Mouse (Mus musculus): ENCODE data around the gene Gzmb. TPM values are rescaled to one million over a fixed set of nuclear protein-coding genes. Genes with fewer than 3 reads are reported as not detected.
"Not testable (repeated sequence)": the region's sequence is repeated elsewhere in the genome, so short reads cannot be mapped to it uniquely, and the experiment has no call there.

Gene Gzmb
- not detected in 2 replicates for polyA plus RNA-seq (2016; fragmentation: Nextera tagmentation; extraction: Ambion mirVana)

GRCm38 (mm10) chr14:56262153-56262552 is at the start of gene Gzmb:
Gzmb (minus strand) TSS chr14:56262260.
- H3K4me1 ChIP-seq: no peaks in the 10 kb centered on the region
- 85% methylated on average over 5 of the region's 5 CpGs for WGBS

DNA sequence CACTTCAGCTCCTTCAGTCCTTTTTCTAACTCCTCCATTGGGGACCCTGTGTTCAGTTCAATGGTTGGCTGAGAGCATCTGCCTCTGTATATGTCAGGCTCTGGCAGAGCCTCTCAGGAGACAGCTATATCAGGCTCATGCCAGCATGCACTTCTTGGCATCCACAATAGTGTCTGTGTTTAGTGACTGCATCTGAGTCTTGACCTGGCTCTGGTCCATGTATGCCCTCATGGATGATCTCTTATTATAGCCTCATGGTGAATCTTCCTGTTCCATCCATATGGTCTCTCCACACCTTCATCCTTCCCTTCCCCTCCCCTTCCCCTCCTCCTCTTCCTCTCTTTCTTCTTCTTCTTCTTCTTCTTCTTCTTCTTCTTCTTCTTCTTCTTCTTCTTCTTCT is 49.7 kb upstream of the Gzmb start:
- not testable (repeated sequence) for H3K27ac ChIP-seq (replicated peaks); H3K9me3 ChIP-seq (replicated peaks); DNase-seq (ENCODE audit: low spot score); H3K27me3 ChIP-seq (ENCODE audit: low read depth, poor library complexity, severe bottlenecking); H3K4me1 ChIP-seq; H3K4me3 ChIP-seq; H3K36me3 ChIP-seq

More at GRCm38 (mm10) chr14:56262153-56262552, at the start of gene Gzmb:
- no peak within 1 kb of the TSS for H3K27ac ChIP-seq (replicated peaks)
- no peaks in the 10 kb centered on the region for H3K36me3 ChIP-seq
- DNase-seq (ENCODE audit: low spot score): no peak
- H3K4me3 ChIP-seq: no peak within 1 kb of the TSS
- H3K9me3 ChIP-seq (replicated peaks): no peaks in the 10 kb centered on the region
- H3K27me3 ChIP-seq (ENCODE audit: low read depth, poor library complexity, severe bottlenecking): no peaks in the 10 kb centered on the region

GRCm38 (mm10) chr14:56310238-56310637 is 48.2 kb upstream of the Gzmb start:
- DNase-seq (ENCODE audit: low spot score): no peak
- no peaks in the 10 kb centered on the region for H3K36me3 ChIP-seq
- no peak overlapping the region for H3K27ac ChIP-seq (replicated peaks)
- H3K27me3 ChIP-seq (ENCODE audit: low read depth, poor library complexity, severe bottlenecking): no peaks in the 10 kb centered on the region
- 87% methylated on average over 9 of the region's 9 CpGs for WGBS
- no peaks in the 10 kb centered on the region for H3K9me3 ChIP-seq (replicated peaks)
- peaks cover 1% of the 10 kb centered on the region; the same call in 1 of the 2 replicates for H3K4me1 ChIP-seq
- H3K4me3 ChIP-seq: no peak overlapping the region

DNA sequence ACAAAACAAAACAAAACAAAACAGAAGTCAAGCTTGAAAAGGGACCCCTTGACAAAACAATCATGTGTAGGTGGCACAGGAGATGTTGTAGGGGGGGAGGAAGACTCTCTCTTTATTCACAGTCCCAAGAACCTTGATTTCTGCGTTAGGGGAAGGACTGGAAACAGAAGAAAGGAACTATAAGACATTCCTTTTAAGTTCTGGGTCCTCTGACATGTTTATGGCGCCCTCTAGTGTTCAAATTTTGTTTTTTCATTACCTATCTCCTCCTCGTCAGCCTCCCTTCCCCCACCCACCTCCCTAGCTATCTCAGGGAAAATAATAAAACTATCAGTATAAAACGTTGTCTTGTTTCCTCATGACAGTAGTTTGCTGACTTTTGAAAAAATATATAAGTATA is 42.1 kb upstream of the Gzmb start:
- DNase-seq (ENCODE audit: low spot score): no peak
- WGBS: 3% methylated on average over 4 of the region's 4 CpGs
- Histone ChIP-seq H3K9me3 (replicated peaks) (no peaks in the 10 kb centered on the region), H3K27me3 (ENCODE audit: low read depth, poor library complexity, severe bottlenecking) (no peaks in the 10 kb centered on the region), H3K4me1 (no peaks in the 10 kb centered on the region), H3K36me3 (no peaks in the 10 kb centered on the region), H3K4me3 (no peak overlapping the region), H3K27ac (replicated peaks) (no peak overlapping the region)

DNA sequence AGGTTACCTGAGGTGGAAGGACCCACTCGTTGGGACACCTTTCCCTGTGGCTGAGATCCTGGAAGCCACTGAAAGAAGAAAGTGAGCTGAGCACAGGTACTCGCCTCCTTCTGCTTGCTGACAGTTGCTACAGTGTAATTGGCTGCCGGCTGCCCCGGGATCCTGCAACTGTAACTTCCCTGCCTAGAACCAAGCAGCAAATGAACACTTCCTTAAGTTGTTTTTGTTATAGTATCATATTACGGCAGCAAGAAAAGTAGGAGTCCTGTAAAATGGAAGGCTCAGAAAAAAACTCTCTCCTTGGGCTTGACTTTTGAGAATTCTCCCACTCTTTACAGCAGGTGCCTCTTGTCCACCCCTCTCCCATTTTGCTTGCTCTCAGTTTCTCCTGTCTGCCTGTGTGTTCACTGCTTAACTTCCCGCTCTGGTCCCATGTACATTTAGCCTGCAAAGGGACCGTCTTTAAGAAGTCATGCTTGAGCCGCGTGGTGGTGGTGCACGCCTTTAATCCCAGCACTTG is 41.5 kb upstream of the Gzmb start:
- no peak for DNase-seq (ENCODE audit: low spot score)
- H3K27me3 ChIP-seq (ENCODE audit: low read depth, poor library complexity, severe bottlenecking): no peaks in the 10 kb centered on the region
- H3K27ac ChIP-seq (replicated peaks): no peak overlapping the region
- H3K4me3 ChIP-seq: no peak overlapping the region
- H3K9me3 ChIP-seq (replicated peaks): no peaks in the 10 kb centered on the region
- WGBS: 77% methylated on average over 10 of the region's 10 CpGs
- H3K36me3 ChIP-seq: no peaks in the 10 kb centered on the region
- no peaks in the 10 kb centered on the region for H3K4me1 ChIP-seq

GRCm38 (mm10) chr14:56302091-56302490 is 40.0 kb upstream of the Gzmb start:
- Histone ChIP-seq H3K4me1 (no peaks in the 10 kb centered on the region), H3K36me3 (no peaks in the 10 kb centered on the region), H3K27ac (replicated peaks) (no peak overlapping the region), H3K27me3 (ENCODE audit: low read depth, poor library complexity, severe bottlenecking) (no peaks in the 10 kb centered on the region), H3K9me3 (replicated peaks) (no peaks in the 10 kb centered on the region), H3K4me3 (no peak overlapping the region)
- no peak for DNase-seq (ENCODE audit: low spot score)
- 92% methylated on average over 3 of the region's 3 CpGs for WGBS

- Histone ChIP-seq H3K9me3 (replicated peaks) (no peaks in the 10 kb centered on the region), H3K27ac (replicated peaks) (no peak overlapping the region), H3K4me3 (no peak overlapping the region), H3K36me3 (no peaks in the 10 kb centered on the region), H3K27me3 (ENCODE audit: low read depth, poor library complexity, severe bottlenecking) (no peaks in the 10 kb centered on the region), H3K4me1 (no peaks in the 10 kb centered on the region)
- no peak for DNase-seq (ENCODE audit: low spot score)
- 79% methylated on average over 5 of the region's 5 CpGs for WGBS
These were observed 34.7 kb upstream of the Gzmb start for GRCm38 (mm10) chr14:56296786-56297185.

GRCm38 (mm10) chr14:56296106-56296505 is 34.0 kb upstream of the Gzmb start:
- Histone ChIP-seq H3K4me1 (no peaks in the 10 kb centered on the region), H3K36me3 (no peaks in the 10 kb centered on the region), H3K9me3 (replicated peaks) (no peaks in the 10 kb centered on the region), H3K27ac (replicated peaks) (no peak overlapping the region), H3K27me3 (ENCODE audit: low read depth, poor library complexity, severe bottlenecking) (no peaks in the 10 kb centered on the region), H3K4me3 (no peak overlapping the region)
- WGBS: 86% methylated on average over 4 of the region's 4 CpGs
- DNase-seq (ENCODE audit: low spot score): no peak

- Histone ChIP-seq H3K27me3 (ENCODE audit: low read depth, poor library complexity, severe bottlenecking) (no peaks in the 10 kb centered on the region), H3K36me3 (no peaks in the 10 kb centered on the region), H3K4me1 (0 out of 2 replicates have a peak, but pooled peaks cover 4% of the 10 kb centered on the region), H3K27ac (replicated peaks) (no peak overlapping the region), H3K4me3 (no peak overlapping the region), H3K9me3 (replicated peaks) (no peaks in the 10 kb centered on the region)
- no peak for DNase-seq (ENCODE audit: low spot score)
These were observed 31.1 kb upstream of the Gzmb start for GRCm38 (mm10) chr14:56293146-56293545.

DNA sequence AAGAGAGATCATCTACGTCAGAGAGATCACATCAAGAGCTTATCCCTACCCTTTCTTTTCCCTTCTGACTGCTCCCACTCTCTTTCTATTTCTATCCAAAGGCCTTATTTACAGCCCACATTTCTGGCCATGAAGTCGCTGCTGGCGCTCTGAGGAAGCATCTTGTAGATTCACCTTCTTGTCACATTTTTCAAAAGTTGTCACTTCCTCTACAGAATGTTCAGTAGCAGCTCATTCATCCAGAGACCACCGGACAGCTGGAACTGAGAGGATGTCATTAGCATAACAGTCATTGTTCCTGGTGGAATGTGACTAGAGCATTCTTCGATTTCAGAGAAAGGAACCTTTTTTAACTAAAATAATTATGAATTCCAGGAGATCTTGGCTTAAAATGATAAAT is 26.6 kb upstream of the Gzmb start:
- DNase-seq (ENCODE audit: low spot score): no peak
- no peaks in the 10 kb centered on the region for H3K27me3 ChIP-seq (ENCODE audit: low read depth, poor library complexity, severe bottlenecking)
- no peak overlapping the region for H3K4me3 ChIP-seq
- no peak overlapping the region for H3K27ac ChIP-seq (replicated peaks)
- 0 out of 2 replicates have a peak, but pooled peaks cover 4% of the 10 kb centered on the region for H3K4me1 ChIP-seq
- 56% methylated on average over 5 of the region's 5 CpGs for WGBS
- no peaks in the 10 kb centered on the region for H3K36me3 ChIP-seq
- H3K9me3 ChIP-seq (replicated peaks): no peaks in the 10 kb centered on the region

GRCm38 (mm10) chr14:56287806-56288205 is 25.7 kb upstream of the Gzmb start:
- Histone ChIP-seq H3K4me1 (0 out of 2 replicates have a peak, but pooled peaks cover 4% of the 10 kb centered on the region), H3K4me3 (no peak overlapping the region), H3K27me3 (ENCODE audit: low read depth, poor library complexity, severe bottlenecking) (no peaks in the 10 kb centered on the region), H3K9me3 (replicated peaks) (no peaks in the 10 kb centered on the region), H3K27ac (replicated peaks) (no peak overlapping the region), H3K36me3 (no peaks in the 10 kb centered on the region)
- no peak for DNase-seq (ENCODE audit: low spot score)
- 77% methylated on average over 5 of the region's 5 CpGs for WGBS

DNA sequence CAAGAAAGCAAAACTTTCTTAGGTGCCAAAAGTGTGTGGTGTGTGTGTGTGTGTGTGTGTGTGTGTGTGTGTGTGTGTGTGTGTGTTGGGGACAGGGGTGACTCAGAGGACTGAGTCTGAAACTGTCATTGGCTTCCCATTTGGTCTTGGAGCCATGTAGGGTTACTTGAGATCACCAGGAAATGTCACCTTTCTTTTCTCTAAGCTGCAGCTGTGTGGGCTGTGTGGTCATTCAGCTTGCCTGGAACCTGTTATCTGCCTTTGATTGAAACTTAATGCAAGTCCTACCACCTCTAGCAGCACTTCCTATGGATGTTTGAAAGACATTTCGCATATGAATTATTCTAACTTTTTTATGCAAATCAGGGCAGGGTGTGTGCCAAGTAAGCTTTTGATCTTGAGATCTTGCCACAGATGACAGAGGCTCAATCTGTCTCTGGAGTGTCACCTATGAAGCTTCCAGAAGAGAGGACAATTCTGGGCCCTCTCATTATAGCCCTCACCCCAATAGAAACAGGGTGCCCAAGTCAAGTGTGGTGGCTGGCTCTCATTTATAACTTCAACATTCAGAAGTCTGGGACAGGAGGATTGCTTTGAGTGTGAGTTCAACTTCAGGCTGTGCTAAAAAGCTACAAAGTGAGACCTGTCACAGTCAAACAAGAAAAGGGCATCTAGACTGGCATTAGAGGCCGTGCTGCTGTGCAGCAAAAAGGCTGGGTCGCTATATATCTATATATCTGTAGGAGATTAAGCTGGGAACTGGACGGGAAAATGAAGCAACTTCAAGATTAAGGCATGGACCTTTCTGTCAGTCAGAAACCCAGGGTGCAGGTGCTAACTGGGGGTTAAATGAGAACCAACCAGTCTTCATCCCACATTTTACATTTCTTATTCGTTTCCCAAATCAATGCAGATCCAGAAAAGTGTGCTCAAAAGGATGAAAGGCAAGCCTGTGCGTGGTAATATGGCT is 22.6 kb upstream of the Gzmb start:
- Histone ChIP-seq H3K27me3 (ENCODE audit: low read depth, poor library complexity, severe bottlenecking) (no peaks in the 10 kb centered on the region), H3K27ac (replicated peaks) (no peak overlapping the region), H3K4me1 (0 out of 2 replicates have a peak, but pooled peaks cover 4% of the 10 kb centered on the region), H3K36me3 (no peaks in the 10 kb centered on the region), H3K9me3 (replicated peaks) (no peaks in the 10 kb centered on the region), H3K4me3 (no peak overlapping the region)
- WGBS: 88% methylated on average over 6 of the region's 6 CpGs
- no peak for DNase-seq (ENCODE audit: low spot score)

- DNase-seq (ENCODE audit: low spot score): no peak
- Histone ChIP-seq H3K36me3 (no peaks in the 10 kb centered on the region), H3K27me3 (ENCODE audit: low read depth, poor library complexity, severe bottlenecking) (no peaks in the 10 kb centered on the region), H3K27ac (replicated peaks) (no peak overlapping the region), H3K4me3 (no peak overlapping the region), H3K4me1 (0 out of 2 replicates have a peak, but pooled peaks cover 3% of the 10 kb centered on the region), H3K9me3 (replicated peaks) (no peaks in the 10 kb centered on the region)
- 72% methylated on average over 1 of the region's 1 CpGs for WGBS
These were observed 21.8 kb upstream of the Gzmb start for GRCm38 (mm10) chr14:56283816-56284215.
